ENCODE assay signal across 17 mouse cellular contexts in the genomic region with DNA sequence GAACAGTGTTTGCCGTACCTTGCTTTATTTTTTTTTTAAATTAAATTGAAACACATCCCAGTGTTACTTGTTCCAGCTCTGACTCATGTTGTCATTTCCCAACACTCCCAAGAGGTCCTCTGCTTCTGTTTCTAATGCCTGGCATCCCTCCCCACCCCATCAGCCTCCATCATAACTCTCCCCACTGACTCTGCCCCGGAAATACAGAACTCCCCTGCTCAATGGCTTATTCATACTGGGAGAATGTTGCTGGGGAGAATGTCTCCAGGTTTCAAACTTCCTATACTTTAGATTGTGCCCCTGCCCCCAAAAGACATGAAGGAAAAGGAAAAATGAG. TPM values are rescaled to one million over a fixed set of nuclear protein-coding genes. Genes with fewer than 3 reads are reported as not detected.
DNase-seq lines count a peak whose midpoint lies in the region; ATAC-seq lines count a peak whose summit lies in the region.
"Had no signal": no experiment of that assay in that cellular context is flagged by ENCODE, and none has a peak within 500 bp of the region (broad histone marks: within the 10 kb centered on the region; RNA-seq: fewer than 3 reads in every experiment).

No protein-coding gene starts in this region.

- no peaks in the 10 kb centered on the region for H3K27me3 ChIP-seq in hindbrain, embryonic 16.5 days (replicated peaks; ENCODE audit: control insufficient read depth, insufficient read depth, low read length)

- peaks cover 7% of the 10 kb centered on the region for H3K4me1 ChIP-seq in hindbrain, embryonic 16.5 days (ENCODE audit: control insufficient read depth, insufficient read depth, low read depth, low read length)
- H3K4me1 ChIP-seq: limb, embryonic 10.5 days had no signal

- H3K36me3 ChIP-seq in hindbrain, embryonic 16.5 days (ENCODE audit: control insufficient read depth, insufficient read depth, low read length) = no peaks in the 10 kb centered on the region
- H3K36me3 ChIP-seq: G1E; limb, embryonic 10.5 days had no signal

- no peak overlapping the region for H3K4me2 ChIP-seq in hindbrain, embryonic 16.5 days (ENCODE audit: low read length)
- H3K4me2 ChIP-seq: liver, embryonic 11.5 days had no signal

- WGBS in hindbrain, embryonic 16.5 days = 38% methylated on average over 2 of the region's 2 CpGs

- H3K4me3 ChIP-seq in hindbrain, embryonic 16.5 days (ENCODE audit: low read length) = no peak overlapping the region
- H3K4me3 ChIP-seq: limb, embryonic 10.5 days had no signal

- peak overlapping the region; percentile 53 for H3K27ac ChIP-seq in hindbrain, embryonic 16.5 days (ENCODE audit: low read depth, low read length)
- H3K27ac ChIP-seq: limb, embryonic 10.5 days had no signal

- no peak for DNase-seq in frontal cortex, postnatal 14 days (ENCODE audit: low spot score in 2 of 2)
- DNase-seq in 3134 (ENCODE audit: extremely low read depth, insufficient read length, low spot score) (peak; percentile 52), adipocyte (ENCODE audit: low spot score) (peak; percentile 60)
- no peak for DNase-seq in kidney, postnatal 10 days
- no peak for DNase-seq in cerebellum, postnatal 36 days
- no peak for DNase-seq in spleen, postnatal 36 days (ENCODE audit: low spot score in 2 of 2)
- DNase-seq: adrenal gland, adult 2 months; cerebellum, adult 11 months; gastrocnemius, postnatal 36 days; lung, adult 2 months; lung, postnatal 36 days; thymus, postnatal 36 days had no signal

- peak; percentile 66; the same call in 1 of the 2 replicates for ATAC-seq in frontal cortex, adult (ENCODE audit: low TSS enrichment)
- ATAC-seq in hindbrain, embryonic 16.5 days = no peak

- H3K9ac ChIP-seq in hindbrain, embryonic 16.5 days (ENCODE audit: low read depth, low read length) = no peak overlapping the region

- H3K9me3 ChIP-seq in hindbrain, embryonic 16.5 days (ENCODE audit: control insufficient read depth, low read length) = no peaks in the 10 kb centered on the region
- H3K9me3 ChIP-seq: limb, embryonic 10.5 days had no signal

RNA-seq across cellular contexts. Expression of a gene that starts 17.1 kb away (rescaled TPM):
- polyA plus RNA-seq in hindbrain, embryonic 16.5 days (2015; fragmentation: Nextera tagmentation; extraction: Ambion mirVana) = 103 and 104 TPM in 2 replicates
- polyA plus RNA-seq: G1E had no signal

Comparison
In these comparisons a context has a peak if more than half of its experiments do, and no peak if none do; other contexts are left out.
1. DNase-seq: peak in 3134 (single experiment) and adipocyte (single experiment); none in frontal cortex, postnatal 14 days (0 of 2), kidney, postnatal 10 days (single experiment), cerebellum, postnatal 36 days (0 of 2) and spleen, postnatal 36 days (0 of 2).